Mouse (Mus musculus): ENCODE data around the gene Sept14. TPM values are rescaled to one million over a fixed set of nuclear protein-coding genes. Genes with fewer than 3 reads are reported as not detected.
"Not testable (repeated sequence)": the region's sequence is repeated elsewhere in the genome, so short reads cannot be mapped to it uniquely, and the experiment has no call there.

Gene Sept14
- polyA plus RNA-seq, 1 experiment from 2014 or later: not detected

DNA sequence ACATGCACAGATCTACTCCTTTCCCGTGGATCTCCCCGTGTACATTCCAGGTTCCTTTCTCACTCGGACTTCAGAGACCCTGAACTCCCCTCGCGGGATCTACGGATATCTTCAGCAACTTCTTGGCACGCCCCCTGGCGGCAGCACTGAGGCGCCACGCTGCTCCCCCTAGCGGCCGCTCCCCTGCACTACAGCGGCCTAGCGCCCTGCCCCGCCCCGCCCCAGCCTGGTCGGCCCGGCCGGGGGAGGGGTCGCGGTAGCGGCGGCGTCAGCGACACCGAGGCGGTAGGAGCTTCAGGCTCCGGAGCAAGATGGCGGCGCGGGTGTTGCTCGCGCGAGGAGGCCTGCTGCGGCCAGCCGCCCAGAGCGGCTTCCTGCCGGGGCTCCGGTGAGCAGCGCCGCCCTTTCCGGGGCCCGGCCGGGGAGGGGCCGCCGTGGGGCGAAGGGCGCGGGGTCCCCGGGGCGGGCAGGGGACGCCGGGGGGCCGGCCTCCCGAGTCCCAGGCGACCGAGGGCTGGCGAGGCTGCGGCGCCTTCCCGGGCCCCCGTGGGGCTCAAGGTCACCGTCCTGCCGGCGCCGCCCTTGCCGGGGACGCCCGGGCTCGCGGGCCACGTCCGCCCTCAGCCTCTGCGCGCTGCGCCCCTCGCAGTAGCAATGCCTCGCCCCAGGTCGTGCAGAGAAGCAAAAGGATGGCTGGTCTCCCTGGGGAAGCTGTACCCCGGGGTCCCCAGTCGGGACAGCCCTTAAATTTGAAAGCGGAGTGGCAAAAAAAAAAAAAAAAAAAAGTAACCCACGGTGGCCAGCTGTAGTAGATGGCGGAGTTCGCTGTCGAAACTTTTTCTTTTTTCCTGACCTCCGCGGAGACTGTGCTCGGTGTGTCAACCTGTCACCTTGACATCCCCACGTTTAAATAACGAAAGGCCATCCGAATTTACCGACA is 16.8 kb upstream of the Sept14 start, which contains the start of gene Nipsnap2:
Nipsnap2 (plus strand) TSS at position 230 of the 940 bp plus-strand sequence.
- peak within 1 kb of the TSS; percentile 95 for H3K4me3 ChIP-seq (replicated peaks)
- H3K27me3 ChIP-seq: no peaks in the 10 kb centered on the region
- H3K9me3 ChIP-seq (replicated peaks): no peaks in the 10 kb centered on the region
- H3K4me1 ChIP-seq (replicated peaks): peaks cover 62% of the 10 kb centered on the region
- peaks cover 2% of the 10 kb centered on the region for H3K36me3 ChIP-seq (replicated peaks)
- H3K9ac ChIP-seq: peak within 1 kb of the TSS; percentile 97
- peak; percentile 86 for ATAC-seq (ENCODE audit: insufficient read depth)
- peak within 1 kb of the TSS; percentile 96 for H3K27ac ChIP-seq (replicated peaks)
- peak within 1 kb of the TSS; percentile 78 for H3K4me2 ChIP-seq
- under 1% methylated on average over 81 of the region's 93 CpGs for whole genome bisulfite sequencing (ENCODE audit: insufficient replicate concordance)

DNA sequence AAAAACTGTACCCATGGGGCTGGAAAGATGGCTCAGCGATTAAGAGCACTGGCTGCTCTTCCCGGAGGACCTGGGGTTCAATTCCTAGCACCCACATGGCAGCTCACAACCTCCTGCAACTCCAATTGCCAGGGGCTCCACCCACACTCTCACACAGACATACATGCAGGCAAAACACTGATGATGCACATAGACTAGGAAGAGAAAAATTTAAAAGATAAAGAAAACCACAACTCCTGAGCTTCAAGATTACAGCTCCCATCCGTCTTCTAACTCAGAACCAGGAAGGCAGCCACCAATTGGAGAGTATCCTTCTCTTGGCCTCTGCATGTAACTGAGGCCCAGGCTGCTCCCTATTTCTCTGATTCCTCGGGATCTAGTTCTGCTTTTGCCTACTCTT is 16.0 kb upstream of the Sept14 start:
- peak overlapping the region; percentile 97; the same call in 1 of the 2 replicates for H3K9ac ChIP-seq
- no peaks in the 10 kb centered on the region for H3K27me3 ChIP-seq
- H3K9me3 ChIP-seq (replicated peaks): no peaks in the 10 kb centered on the region
- WGBS (ENCODE audit: insufficient replicate concordance): 14% methylated on average over 4 of the region's 4 CpGs
- peak; percentile 18 for ATAC-seq (ENCODE audit: insufficient read depth)
- peak overlapping the region; percentile 95 for H3K4me3 ChIP-seq (replicated peaks)
- H3K4me2 ChIP-seq: peak overlapping the region; percentile 78
- peaks cover 10% of the 10 kb centered on the region for H3K36me3 ChIP-seq (replicated peaks)
- H3K4me1 ChIP-seq (replicated peaks): peaks cover 54% of the 10 kb centered on the region
- peak overlapping the region; percentile 96 for H3K27ac ChIP-seq (replicated peaks)

DNA sequence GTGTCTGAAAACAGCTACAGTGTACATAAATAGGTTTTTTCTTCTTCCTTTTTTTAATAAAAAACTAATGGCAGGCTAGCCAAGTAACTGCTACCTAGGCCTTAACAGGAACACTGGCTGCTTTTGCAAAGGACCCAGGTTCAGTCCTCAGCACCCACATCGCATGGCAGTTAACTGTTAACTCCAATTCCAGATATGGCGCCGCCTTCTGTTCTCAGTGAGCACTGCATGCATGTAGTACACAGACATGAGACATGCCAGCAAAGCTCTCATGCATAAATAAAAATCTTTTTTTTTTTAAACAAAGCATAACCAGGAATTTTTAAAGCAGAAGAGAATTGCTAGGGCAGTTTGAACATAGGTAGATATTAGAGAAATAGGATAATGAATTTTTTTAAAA is 11.9 kb upstream of the Sept14 start:
- peaks cover 38% of the 10 kb centered on the region for H3K36me3 ChIP-seq (replicated peaks)
- no peak for ATAC-seq (ENCODE audit: insufficient read depth)

DNA sequence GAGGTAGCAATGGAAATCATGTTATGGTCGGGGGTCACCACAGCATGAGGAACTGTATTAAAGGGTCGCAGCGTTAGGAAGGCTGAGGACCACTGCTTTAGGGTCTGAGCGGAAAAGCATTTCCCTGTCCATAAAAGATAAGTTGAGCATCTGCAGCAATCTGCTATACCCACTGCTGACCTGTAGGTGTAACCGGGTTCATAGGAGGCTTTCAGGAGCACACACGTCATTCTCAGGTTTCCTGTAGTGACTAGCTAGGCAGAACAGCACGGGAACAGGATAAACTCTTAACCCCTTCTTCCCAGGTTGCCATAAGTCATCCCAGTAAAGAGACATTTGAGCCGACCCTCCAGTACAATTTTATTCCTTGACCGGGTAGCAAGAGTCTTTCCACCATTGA is 8.7 kb upstream of the Sept14 start:
- 69% methylated on average over 9 of the region's 9 CpGs for WGBS (ENCODE audit: insufficient replicate concordance)
- H3K4me2 ChIP-seq: no peak overlapping the region
- no peak overlapping the region for H3K27ac ChIP-seq (replicated peaks)
- peaks cover 12% of the 10 kb centered on the region for H3K4me1 ChIP-seq (replicated peaks)
- no peak overlapping the region for H3K4me3 ChIP-seq (replicated peaks)
- no peaks in the 10 kb centered on the region for H3K9me3 ChIP-seq (replicated peaks)
- H3K27me3 ChIP-seq: peaks cover 8% of the 10 kb centered on the region; the same call in 1 of the 2 replicates
- H3K36me3 ChIP-seq (replicated peaks): peaks cover 38% of the 10 kb centered on the region
- no peak overlapping the region for H3K9ac ChIP-seq
- ATAC-seq (ENCODE audit: insufficient read depth): no peak

More for the DNA sequence above, 11.9 kb upstream of the Sept14 start:
- WGBS (ENCODE audit: insufficient replicate concordance): 67% methylated on average over 3 of the region's 3 CpGs
- Histone ChIP-seq H3K27ac (replicated peaks) (no peak overlapping the region), H3K4me2 (no peak overlapping the region), H3K4me1 (replicated peaks) (peaks cover 26% of the 10 kb centered on the region), H3K9ac (no peak overlapping the region), H3K27me3 (no peaks in the 10 kb centered on the region), H3K4me3 (replicated peaks) (no peak overlapping the region), H3K9me3 (replicated peaks) (no peaks in the 10 kb centered on the region)

DNA sequence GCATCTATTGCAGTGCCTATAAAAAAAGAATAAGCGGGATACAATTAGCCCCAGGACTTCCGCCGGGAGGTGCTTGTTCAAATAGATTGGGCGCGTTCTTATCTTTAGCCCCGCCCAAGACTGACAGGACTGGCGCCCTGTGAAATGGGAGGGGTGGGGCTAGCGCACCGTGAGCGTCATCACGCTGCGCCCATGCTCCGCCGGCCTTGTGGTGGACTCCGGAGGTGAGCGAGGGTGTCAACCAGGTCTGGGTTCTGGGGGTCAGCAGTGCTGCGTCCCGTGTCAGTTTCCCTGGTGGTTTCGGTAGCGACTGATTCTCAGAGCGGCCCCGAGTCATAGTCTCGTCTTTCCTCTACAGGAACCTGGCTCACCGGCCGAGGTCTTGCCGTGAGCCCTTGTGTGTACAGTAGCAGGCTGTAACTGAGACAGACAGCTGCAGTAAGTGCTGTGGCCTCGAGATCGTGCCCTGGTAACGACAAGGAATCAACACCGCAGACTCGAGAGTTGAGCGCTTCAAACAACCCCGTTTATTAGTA is 7.1 kb upstream of the Sept14 start, which contains the start of gene Mrps17:
Mrps17 (plus strand) TSS at position 172 of the 536 bp plus-strand sequence.
- H3K4me3 ChIP-seq (replicated peaks): peak within 1 kb of the TSS; percentile 74
- ATAC-seq (ENCODE audit: insufficient read depth): peak; percentile 97
- peaks cover 9% of the 10 kb centered on the region; the same call in 1 of the 2 replicates for H3K27me3 ChIP-seq
- no peaks in the 10 kb centered on the region for H3K9me3 ChIP-seq (replicated peaks)
- H3K27ac ChIP-seq (replicated peaks): peak within 1 kb of the TSS; percentile 58
- under 1% methylated on average over 33 of the region's 33 CpGs for whole genome bisulfite sequencing (ENCODE audit: insufficient replicate concordance)
- H3K4me1 ChIP-seq (replicated peaks): peaks cover 12% of the 10 kb centered on the region
- H3K4me2 ChIP-seq: peak within 1 kb of the TSS; percentile 78
- H3K9ac ChIP-seq: peak within 1 kb of the TSS; percentile 67
- peaks cover 38% of the 10 kb centered on the region for H3K36me3 ChIP-seq (replicated peaks)

DNA sequence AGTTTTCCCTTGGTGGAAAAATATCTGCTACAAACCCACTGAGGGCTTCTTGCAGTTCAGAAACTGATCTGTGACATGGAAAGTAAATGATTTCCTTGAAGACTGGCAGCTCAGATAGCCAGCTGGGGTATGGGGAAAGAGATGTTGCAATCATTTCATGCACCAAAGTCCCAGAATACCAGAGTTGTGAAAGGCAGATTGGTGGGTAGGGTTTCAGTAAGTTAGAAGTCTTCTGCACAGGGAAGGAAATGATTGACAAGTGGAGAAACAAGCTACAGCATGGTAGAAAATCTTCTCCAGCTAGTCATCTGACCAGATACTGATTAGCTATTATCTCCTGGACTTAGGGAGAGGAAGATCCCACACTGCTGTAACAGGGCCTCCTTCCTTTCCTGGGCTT is 4.9 kb downstream of the Sept14 start:
- H3K4me2 ChIP-seq: no peak overlapping the region
- no peak overlapping the region for H3K9ac ChIP-seq
- peaks cover 12% of the 10 kb centered on the region for H3K27me3 ChIP-seq
- no peaks in the 10 kb centered on the region for H3K36me3 ChIP-seq (replicated peaks)
- H3K4me1 ChIP-seq (replicated peaks): peaks cover 10% of the 10 kb centered on the region; the same call in 1 of the 2 replicates
- H3K9me3 ChIP-seq (replicated peaks): no peaks in the 10 kb centered on the region
- peak; percentile 25; the same call in 1 of the 2 replicates for ATAC-seq (ENCODE audit: insufficient read depth)
- no peak overlapping the region for H3K4me3 ChIP-seq (replicated peaks)
- H3K27ac ChIP-seq (replicated peaks): no peak overlapping the region

- Histone ChIP-seq H3K27ac (replicated peaks) (no peak overlapping the region), H3K4me1 (replicated peaks) (peaks cover 10% of the 10 kb centered on the region; the same call in 1 of the 2 replicates), H3K4me2 (no peak overlapping the region), H3K9ac (no peak overlapping the region), H3K36me3 (replicated peaks) (no peaks in the 10 kb centered on the region), H3K9me3 (replicated peaks) (no peaks in the 10 kb centered on the region), H3K27me3 (peaks cover 6% of the 10 kb centered on the region), H3K4me3 (replicated peaks) (no peak overlapping the region)
- ATAC-seq (ENCODE audit: insufficient read depth): no peak
- WGBS (ENCODE audit: insufficient replicate concordance): 48% methylated on average over 1 of the region's 1 CpGs
These were observed 6.6 kb downstream of the Sept14 start for GRCm38 (mm10) chr5:129701706-129702105.

DNA sequence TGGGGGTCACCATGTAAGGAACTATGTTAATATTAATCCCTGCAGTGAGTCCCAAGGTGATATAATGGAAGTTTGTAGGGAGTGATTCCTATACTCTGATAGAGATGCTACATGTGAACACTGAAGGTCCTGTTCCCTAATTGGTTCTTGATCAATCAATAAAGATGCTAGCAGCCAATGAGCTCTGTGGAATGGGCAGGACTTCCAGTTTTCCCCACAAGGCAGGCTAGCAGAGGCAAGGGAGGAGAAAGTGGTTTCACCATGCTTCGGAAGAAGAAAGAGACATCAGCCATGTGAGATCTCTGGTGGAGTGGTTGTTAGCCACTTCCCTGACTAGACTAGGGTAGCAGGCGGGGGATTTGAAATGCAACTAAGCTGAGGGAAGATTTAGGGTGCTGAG is 7.8 kb downstream of the Sept14 start:
- Histone ChIP-seq H3K4me1 (replicated peaks) (peaks cover 10% of the 10 kb centered on the region; the same call in 1 of the 2 replicates), H3K9me3 (replicated peaks) (no peaks in the 10 kb centered on the region), H3K27ac (replicated peaks) (no peak overlapping the region), H3K36me3 (replicated peaks) (no peaks in the 10 kb centered on the region), H3K27me3 (peaks cover 6% of the 10 kb centered on the region), H3K4me3 (replicated peaks) (no peak overlapping the region), H3K4me2 (no peak overlapping the region), H3K9ac (no peak overlapping the region)
- ATAC-seq (ENCODE audit: insufficient read depth): no peak
- WGBS (ENCODE audit: insufficient replicate concordance): 16% methylated on average over 2 of the region's 2 CpGs

DNA sequence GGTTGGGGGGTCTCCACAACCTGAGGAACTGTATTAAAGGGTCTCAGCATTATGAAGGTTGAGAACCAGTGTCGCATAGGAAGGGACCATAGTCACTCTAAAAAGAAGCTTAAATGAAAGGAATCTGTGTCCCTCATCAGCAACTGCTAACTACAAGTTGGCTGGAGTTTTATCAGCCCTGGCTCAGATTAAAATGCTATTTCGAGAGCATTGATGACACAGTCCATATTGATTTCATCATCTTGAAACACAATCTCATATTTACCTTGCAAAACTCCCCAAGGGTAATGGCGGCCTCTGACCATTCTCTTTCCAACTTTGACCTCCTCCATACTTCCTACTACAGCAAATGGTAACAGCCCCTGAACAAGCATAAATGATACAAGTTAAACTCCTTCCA is 17.8 kb downstream of the Sept14 start:
- Histone ChIP-seq H3K36me3 (replicated peaks) (no peaks in the 10 kb centered on the region), H3K4me2 (no peak overlapping the region), H3K27ac (replicated peaks) (no peak overlapping the region), H3K9ac (no peak overlapping the region), H3K4me3 (replicated peaks) (no peak overlapping the region), H3K4me1 (replicated peaks) (no peaks in the 10 kb centered on the region), H3K9me3 (replicated peaks) (no peaks in the 10 kb centered on the region), H3K27me3 (no peaks in the 10 kb centered on the region)
- WGBS (ENCODE audit: insufficient replicate concordance): 61% methylated on average over 3 of the region's 3 CpGs
- no peak for ATAC-seq (ENCODE audit: insufficient read depth)

DNA sequence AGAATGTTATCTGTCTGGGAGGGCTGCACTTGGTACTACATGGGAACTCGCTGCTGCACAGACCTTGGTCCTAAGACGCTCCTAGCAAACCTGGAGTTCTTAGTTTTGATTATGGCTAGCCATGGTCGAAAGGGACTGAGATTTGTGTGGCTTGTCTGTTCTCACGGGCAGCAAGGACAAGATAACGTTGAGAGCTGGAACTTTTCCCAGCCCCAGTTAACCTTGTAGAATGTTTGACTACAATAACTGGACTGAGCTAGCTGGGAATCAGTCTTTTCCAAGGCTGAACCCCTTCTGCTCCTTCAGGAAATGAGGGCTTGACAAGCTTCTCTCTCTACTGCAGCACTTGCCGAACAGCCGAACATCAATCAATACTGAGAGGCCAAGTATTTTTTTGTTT is 20.7 kb downstream of the Sept14 start:
- no peaks in the 10 kb centered on the region for H3K36me3 ChIP-seq (replicated peaks)
- no peaks in the 10 kb centered on the region for H3K9me3 ChIP-seq (replicated peaks)
- H3K27ac ChIP-seq (replicated peaks): no peak overlapping the region
- H3K9ac ChIP-seq: no peak overlapping the region
- WGBS (ENCODE audit: insufficient replicate concordance): 51% methylated on average over 7 of the region's 7 CpGs
- no peaks in the 10 kb centered on the region for H3K4me1 ChIP-seq (replicated peaks)
- ATAC-seq (ENCODE audit: insufficient read depth): no peak
- H3K4me2 ChIP-seq: no peak overlapping the region
- no peak overlapping the region for H3K4me3 ChIP-seq (replicated peaks)
- no peaks in the 10 kb centered on the region for H3K27me3 ChIP-seq

GRCm38 (mm10) chr5:129685141-129685540 is 23.2 kb downstream of the Sept14 start:
- ATAC-seq (ENCODE audit: insufficient read depth); H3K4me1 ChIP-seq (replicated peaks); H3K4me3 ChIP-seq (replicated peaks); H3K9ac ChIP-seq; H3K27ac ChIP-seq (replicated peaks); H3K4me2 ChIP-seq; H3K9me3 ChIP-seq (replicated peaks); H3K36me3 ChIP-seq (replicated peaks); H3K27me3 ChIP-seq: not testable (repeated sequence)
- WGBS (ENCODE audit: insufficient replicate concordance): 63% methylated on average over 5 of the region's 5 CpGs

All from liver, embryonic 15.5 days (tissue).